Mouse (Mus musculus): ENCODE measurements around the gene Cacna2d2.

GRCm38 (mm10) chr9:107430445-107430844 lies 31.0 kb downstream of the Cacna2d2 start:
- TF ChIP-seq POLR2A (IDR thresholded peaks at IDR 0.05; ENCODE audit: borderline replicate concordance, low read depth, low read length) (no peak), CTCF (IDR thresholded peaks at IDR 0.05; ENCODE audit: low read depth, low read length) (no peak)
